Mouse (Mus musculus): ENCODE results near the gene Fbxl14. TPM values are rescaled to one million over a fixed set of nuclear protein-coding genes. Genes with fewer than 3 reads are reported as not detected.
A peak's percentile ranks its signal among the peaks of the same experiment; 100 is the strongest.

Gene Fbxl14
- total RNA-seq, 2 experiments from 2014 or later, result 28.0 to 28.5 TPM

DNA sequence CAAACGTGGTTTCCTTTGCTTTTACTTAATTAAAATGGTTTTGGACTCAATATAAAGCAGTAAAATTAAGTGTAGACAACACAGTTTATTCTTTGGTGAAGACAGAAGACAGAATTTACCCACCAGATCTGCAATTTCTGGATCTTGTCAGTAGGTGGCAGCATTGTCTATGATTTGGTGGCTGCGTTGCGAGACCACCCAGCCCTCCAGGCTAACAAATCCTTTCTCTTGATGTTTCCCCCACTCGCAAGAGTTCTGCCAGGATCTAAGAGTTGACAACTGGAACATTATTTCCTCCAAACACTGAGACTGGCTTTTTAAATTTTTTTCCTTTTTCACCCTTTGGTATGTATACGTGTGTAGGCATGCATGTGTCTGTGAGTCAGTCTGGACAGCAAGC, 10.3 kb downstream of the Fbxl14 start:
- DNase-seq, result peak; percentile 51
- intact Hi-C loops (cut with DNase I), result loop anchor here (5.0 to 10.0 kb wide), 5 partner anchors 53 to 815 kb away; partner anchors contain the start of gene Wnt5b

GRCm38 (mm10) chr6:119490549-119490948, 11.1 kb downstream of the Fbxl14 start:
- no peak for DNase-seq
- intact Hi-C loops (cut with DNase I), result loop anchor here (5.0 kb wide), 1 partner anchor 52 kb away; the partner anchor contains the start of gene Wnt5b

- intact Hi-C loops (cut with DNase I), result loop anchor here (5.0 kb wide), 1 partner anchor 51 kb away; the partner anchor contains the start of gene Wnt5b
- no peak for DNase-seq
Measured at GRCm38 (mm10) chr6:119491006-119491405, 11.5 kb downstream of the Fbxl14 start.

GRCm38 (mm10) chr6:119491997-119492629, 12.6 kb downstream of the Fbxl14 start:
- intact Hi-C loops (cut with DNase I), result loop anchor here (5.0 kb wide), 1 partner anchor 50 kb away; the partner anchor contains the start of gene Wnt5b
- DNase-seq, result no peak

- intact Hi-C loops (cut with DNase I), result loop anchor here (5.0 kb wide), 1 partner anchor 50 kb away; the partner anchor contains the start of gene Wnt5b
- DNase-seq, result no peak
Measured at GRCm38 (mm10) chr6:119492630-119493014, 13.2 kb downstream of the Fbxl14 start.

- DNase-seq, result no peak
- intact Hi-C loops (cut with DNase I), result no loop called here
Measured at GRCm38 (mm10) chr6:119499271-119499670, 19.8 kb downstream of the Fbxl14 start.

- intact Hi-C loops (cut with DNase I), result no loop called here
- DNase-seq, result no peak
Measured at GRCm38 (mm10) chr6:119500086-119500485, 20.6 kb downstream of the Fbxl14 start.

DNA sequence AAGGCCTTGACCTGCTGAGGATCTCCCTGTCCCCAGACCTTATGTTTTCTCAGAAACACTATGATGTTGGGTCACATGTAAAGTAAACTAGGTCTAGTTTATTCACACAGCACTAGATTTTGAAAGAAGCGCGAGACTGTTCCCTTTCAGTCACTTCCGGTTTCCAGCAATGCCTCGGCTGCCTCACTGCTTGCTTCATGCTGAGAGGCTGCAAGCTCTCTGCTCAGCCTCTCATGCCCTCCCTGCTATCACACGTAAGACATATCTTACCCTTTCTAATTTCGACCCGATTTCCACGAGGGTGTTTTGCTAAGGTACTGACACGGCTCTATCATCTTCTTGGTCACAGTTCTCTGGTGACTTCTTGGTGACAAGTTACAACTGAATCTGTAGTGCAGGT, 22.6 kb downstream of the Fbxl14 start:
- intact Hi-C loops (cut with DNase I), result no loop called here
- no peak for DNase-seq

DNA sequence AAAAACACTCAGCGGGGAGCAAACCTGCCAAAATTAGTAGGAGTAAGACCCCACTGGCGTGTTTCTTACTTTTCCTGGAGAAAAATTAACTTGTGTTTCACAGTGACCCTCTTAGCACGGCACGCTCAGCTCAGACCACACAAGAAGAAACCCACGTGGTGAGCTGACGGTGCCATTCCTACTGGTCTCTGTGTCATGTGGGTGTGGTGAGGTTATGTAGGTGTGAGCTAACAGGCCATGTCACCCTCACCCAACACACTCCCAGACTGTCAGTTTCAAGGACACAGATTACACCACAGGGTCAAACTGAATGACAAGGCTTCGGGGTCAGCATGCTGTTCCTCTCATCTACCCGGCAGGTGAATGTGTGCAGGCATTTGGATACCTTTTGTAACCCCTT, 25.3 kb downstream of the Fbxl14 start:
- DNase-seq, result no peak
- intact Hi-C loops (cut with DNase I), result no loop called here

GRCm38 (mm10) chr6:119505525-119506225, 26.2 kb downstream of the Fbxl14 start:
- no peak for DNase-seq

DNA sequence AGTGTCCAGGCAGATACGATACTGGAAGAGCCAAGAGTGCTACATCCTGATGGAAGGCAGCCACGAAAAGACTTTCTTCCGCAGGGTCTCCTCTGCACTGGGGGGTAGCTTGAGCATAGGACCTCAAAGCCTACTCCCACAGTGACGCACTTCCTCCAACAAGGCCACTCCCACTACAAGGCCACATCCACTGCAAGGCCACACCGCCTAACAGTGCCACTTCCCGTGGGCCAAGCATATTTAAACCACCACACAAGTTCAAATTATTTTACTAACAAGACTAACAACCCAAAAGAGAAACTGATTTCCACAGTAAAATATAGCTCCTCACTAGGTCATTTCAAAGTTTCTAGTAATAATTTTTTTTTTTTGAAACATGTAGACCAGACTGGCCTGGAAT, 28.8 kb downstream of the Fbxl14 start:
- no peak for DNase-seq

More at GRCm38 (mm10) chr6:119505525-119506225, 26.2 kb downstream of the Fbxl14 start:
- intact Hi-C loops (cut with DNase I), result no loop called here

GRCm38 (mm10) chr6:119508634-119509375, 29.3 kb downstream of the Fbxl14 start:
- DNase-seq, result no peak
- intact Hi-C loops (cut with DNase I), result no loop called here

More for the DNA sequence above, 28.8 kb downstream of the Fbxl14 start:
- intact Hi-C loops (cut with DNase I), result no loop called here

- intact Hi-C loops (cut with DNase I), result no loop called here
- DNase-seq, result no peak
Measured at GRCm38 (mm10) chr6:119509437-119510037, 30.1 kb downstream of the Fbxl14 start.

GRCm38 (mm10) chr6:119512701-119513100, 33.2 kb downstream of the Fbxl14 start:
- no peak for DNase-seq
- intact Hi-C loops (cut with DNase I), result no loop called here

DNA sequence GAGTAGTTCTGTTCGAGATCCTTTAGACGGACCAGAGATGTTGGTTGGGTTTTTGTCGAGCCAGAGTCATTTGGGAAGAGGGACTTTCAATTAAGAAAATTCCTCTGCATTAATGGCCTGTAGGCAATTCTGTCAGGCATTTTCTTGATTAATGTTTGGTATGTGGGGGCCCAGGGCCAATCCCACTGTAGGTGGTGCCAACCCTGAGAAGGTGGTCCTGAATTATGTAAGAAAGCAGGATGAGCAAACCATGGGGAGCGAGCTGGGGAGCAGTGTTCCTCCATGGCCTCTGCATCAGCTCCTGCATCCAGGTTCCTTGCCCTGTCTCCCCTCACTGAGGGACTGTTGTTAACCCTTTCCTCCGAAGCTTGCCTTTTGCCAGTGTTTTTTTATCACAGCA, 34.0 kb downstream of the Fbxl14 start:
- intact Hi-C loops (cut with DNase I), result no loop called here

DNA sequence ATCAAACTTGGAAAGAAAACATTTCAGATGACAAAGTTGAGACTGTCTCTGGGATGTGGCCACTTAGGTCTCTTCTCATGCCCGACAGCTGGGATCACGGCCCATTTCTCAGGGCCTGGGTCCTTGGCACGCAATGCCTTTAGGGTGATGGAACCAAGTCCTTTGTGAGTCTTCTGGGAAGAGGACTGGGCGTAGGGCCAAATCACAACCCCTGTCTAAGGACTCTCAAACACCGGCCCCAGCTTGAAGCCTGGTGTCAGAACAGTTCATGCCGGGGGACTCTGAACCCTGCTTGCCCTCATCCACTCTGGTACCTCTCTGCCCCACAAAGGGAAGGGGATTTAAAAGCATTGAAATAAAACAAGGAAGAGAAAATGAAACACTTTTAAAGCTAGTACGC, 34.6 kb downstream of the Fbxl14 start:
- intact Hi-C loops (cut with DNase I), result no loop called here
- DNase-seq, result peak; percentile 71

More for the DNA sequence above, 34.0 kb downstream of the Fbxl14 start:
- no peak for DNase-seq

GRCm38 (mm10) chr6:119520731-119521130, 41.3 kb downstream of the Fbxl14 start:
- intact Hi-C loops (cut with DNase I), result no loop called here
- DNase-seq, result no peak

- peak; percentile 19 for DNase-seq
- intact Hi-C loops (cut with DNase I), result no loop called here
Measured at GRCm38 (mm10) chr6:119521482-119521900, 42.0 kb downstream of the Fbxl14 start.

DNA sequence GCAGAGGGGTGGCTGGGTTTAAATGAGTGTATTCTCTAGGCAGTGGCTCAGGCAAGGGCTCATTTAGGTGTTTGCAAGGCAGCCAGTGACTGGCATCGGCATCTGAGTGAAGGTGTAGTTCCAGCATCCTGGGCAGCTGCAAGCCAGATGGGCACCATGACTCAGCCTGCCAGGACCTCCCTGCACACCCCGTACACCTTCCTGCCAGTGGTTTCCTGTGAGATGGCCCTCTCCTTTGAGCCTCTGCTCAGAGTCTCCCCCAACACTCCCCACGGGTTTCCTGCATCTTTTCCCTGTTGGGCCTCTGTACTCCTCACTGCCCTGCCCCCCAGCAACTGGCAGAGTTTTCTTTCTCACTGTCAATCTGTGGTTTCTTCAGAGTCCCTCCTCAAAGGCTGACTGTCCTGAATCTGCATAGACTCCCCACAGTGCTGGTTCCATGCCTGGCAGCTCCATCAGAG, 42.5 kb downstream of the Fbxl14 start:
- intact Hi-C loops (cut with DNase I), result no loop called here
- peak; percentile 14 for DNase-seq

DNA sequence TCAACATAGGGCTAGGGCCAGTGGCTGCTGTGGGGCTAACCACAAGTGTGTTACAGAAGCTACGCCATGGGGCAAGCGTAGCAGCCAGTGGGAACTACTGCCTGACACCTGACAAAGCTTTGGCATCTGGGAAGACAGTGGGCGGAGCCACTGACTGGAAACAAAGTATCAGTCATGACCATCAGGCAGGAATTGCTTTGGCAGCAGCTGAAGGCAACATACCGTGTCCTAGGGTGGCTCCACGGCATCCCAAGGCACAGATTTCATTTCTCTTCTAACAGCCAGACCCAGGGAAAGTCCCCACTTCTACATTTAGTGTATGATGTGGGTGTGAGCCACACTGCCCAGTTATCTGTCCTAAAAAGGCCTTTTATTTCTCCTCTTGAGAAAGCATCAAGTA, 47.0 kb downstream of the Fbxl14 start:
- intact Hi-C loops (cut with DNase I), result no loop called here
- no peak for DNase-seq

- intact Hi-C loops (cut with DNase I), result no loop called here
- no peak for DNase-seq
Measured at GRCm38 (mm10) chr6:119529659-119530058, 50.2 kb downstream of the Fbxl14 start.

Measured in left cerebral cortex, postnatal 4 days (tissue).